Mouse (Mus musculus): ENCODE measurements around the gene Cpne6. TPM values are rescaled to one million over a fixed set of nuclear protein-coding genes. Genes with fewer than 3 reads are reported as not detected.

Gene Cpne6
- total and polyA plus RNA-seq, 3 experiments: not detected

- Histone ChIP-seq H3K27me3 (replicated peaks) (no peaks in the 10 kb centered on the region), H3K9me3 (replicated peaks; ENCODE audit: low read length) (no peaks in the 10 kb centered on the region), H3K79me2 (replicated peaks; ENCODE audit: control insufficient read depth, extremely low read depth, insufficient read depth, poor library complexity, severe bottlenecking) (peaks cover 6% of the 10 kb centered on the region; the same call in 1 of the 2 replicates), H3K9ac (ENCODE audit: insufficient read depth, low read depth) (peak within 1 kb of the TSS; percentile 87), H3K4me2 (ENCODE audit: insufficient read depth, low read depth, poor library complexity, severe bottlenecking) (peak within 1 kb of the TSS; percentile 73), H3K27ac (ENCODE audit: insufficient read depth, low read depth) (peak within 1 kb of the TSS; percentile 95), H3K36me3 (replicated peaks in 1 of 2; ENCODE audit: control insufficient read depth in 1 of 2, insufficient read depth in 1 of 2, low read length in 1 of 2) (peaks cover 17 to 36% of the 10 kb centered on the region in 2 experiments), H3K4me3 (replicated peaks in 1 of 3; ENCODE audit: low read depth in 2 of 3, low read length in 2 of 3, poor library complexity in 1 of 3) (peak within 1 kb of the TSS; percentile 69 to 80 (median 80)), H3K4me1 (ENCODE audit: control insufficient read depth in 1 of 2, insufficient read depth in 2 of 2) (peaks cover 9 to 32% of the 10 kb centered on the region in 2 experiments)
- DNase-seq (ENCODE audit: extremely low read depth): peak; percentile 99
- dilution Hi-C loops (cut with MboI; ENCODE audit: extremely low pct_ligation_motif_present, extremely low pct_unique_long_range_greater_than_20kb, low sequenced_read_pairs) (no loop called here), in situ Hi-C loops (cut with MboI; ENCODE audit: low pct_ligation_motif_present, low pct_unique_long_range_greater_than_20kb, low sequenced_read_pairs) (no loop called here)
- TF ChIP-seq TBP (conservative IDR thresholded peaks at IDR 0.05; ENCODE audit: low read depth, low read length) (peak; percentile 71), MAFK (IDR thresholded peaks at IDR 0.05; ENCODE audit: insufficient replicate concordance, low read length) (no peak), RAD21 (IDR thresholded peaks at IDR 0.05; ENCODE audit: low read depth, low read length) (no peak), MXI1 (IDR thresholded peaks at IDR 0.05; ENCODE audit: low read depth, low read length) (peak; percentile 91), ETS1 (conservative IDR thresholded peaks at IDR 0.05; ENCODE audit: low read depth, low read length) (peak; percentile 51; the same call in 1 of the 2 replicates), E2F4 (IDR thresholded peaks at IDR 0.05; ENCODE audit: insufficient replicate concordance, low read depth, low read length) (no peak), MAZ (IDR thresholded peaks at IDR 0.05; ENCODE audit: low read depth, low read length) (peak; percentile 91), NELFE (IDR thresholded peaks at IDR 0.05; ENCODE audit: low read depth, low read length) (0 out of 2 replicates have a peak, but pooled peaks have one; percentile 19), ZMIZ1 (IDR thresholded peaks at IDR 0.05; ENCODE audit: low read depth, low read length) (peak; percentile 41; the same call in 1 of the 2 replicates), USF1 (IDR thresholded peaks at IDR 0.05; ENCODE audit: low read depth, low read length) (peak; percentile 85), SIN3A (IDR thresholded peaks at IDR 0.05; ENCODE audit: low read length) (peak; percentile 89), GABPA (IDR thresholded peaks at IDR 0.05; ENCODE audit: insufficient replicate concordance, low read depth, low read length) (no peak), POLR2A (IDR thresholded peaks at IDR 0.05; ENCODE audit: low read depth, low read length) (peak; percentile 39), RCOR1 (conservative IDR thresholded peaks at IDR 0.05; ENCODE audit: low read depth, low read length) (no peak; the same call in 1 of the 2 replicates), NRF1 (IDR thresholded peaks at IDR 0.05; ENCODE audit: low read depth, low read length) (peak; percentile 48; the same call in 1 of the 2 replicates), JUND (conservative IDR thresholded peaks at IDR 0.05; ENCODE audit: low read depth, low read length) (0 out of 2 replicates have a peak, but pooled peaks have one; percentile 19), IRF4 (IDR thresholded peaks at IDR 0.05; ENCODE audit: low read depth, low read length) (peak; percentile 31), CTCF (conservative IDR thresholded peaks at IDR 0.05 in 1 of 2, IDR thresholded peaks at IDR 0.05 in 1 of 2; ENCODE audit: low read depth in 2 of 2, low read length in 2 of 2) (no peak), ELF1 (IDR thresholded peaks at IDR 0.05; ENCODE audit: low read depth, low read length) (peak; percentile 86), BHLHE40 (IDR thresholded peaks at IDR 0.05; ENCODE audit: low read depth, low read length) (peak; percentile 73), MAX (IDR thresholded peaks at IDR 0.05; ENCODE audit: low read length) (peak; percentile 97), USF2 (conservative IDR thresholded peaks at IDR 0.05; ENCODE audit: low read depth, low read length) (peak; percentile 70), MYC (IDR thresholded peaks at IDR 0.05; ENCODE audit: low read depth, low read length) (peak; percentile 64; the same call in 1 of the 2 replicates), CHD2 (IDR thresholded peaks at IDR 0.05; ENCODE audit: low read length) (peak; percentile 95), MEF2A (IDR thresholded peaks at IDR 0.05; ENCODE audit: borderline replicate concordance, low read depth, low read length) (peak; percentile 51; the same call in 1 of the 2 replicates), HCFC1 (IDR thresholded peaks at IDR 0.05; ENCODE audit: low read depth, low read length) (peak; percentile 60; the same call in 1 of the 2 replicates), TCF12 (IDR thresholded peaks at IDR 0.05; ENCODE audit: low read depth, low read length) (peak; percentile 33)
These were observed 50.2 kb downstream of the Cpne6 start, which contains the start of gene A730061H03Rik for GRCm38 (mm10) chr14:55560202-55561073. Gene A730061H03Rik, minus strand, starts transcription at chr14:55560406.
